In the genomic region with DNA sequence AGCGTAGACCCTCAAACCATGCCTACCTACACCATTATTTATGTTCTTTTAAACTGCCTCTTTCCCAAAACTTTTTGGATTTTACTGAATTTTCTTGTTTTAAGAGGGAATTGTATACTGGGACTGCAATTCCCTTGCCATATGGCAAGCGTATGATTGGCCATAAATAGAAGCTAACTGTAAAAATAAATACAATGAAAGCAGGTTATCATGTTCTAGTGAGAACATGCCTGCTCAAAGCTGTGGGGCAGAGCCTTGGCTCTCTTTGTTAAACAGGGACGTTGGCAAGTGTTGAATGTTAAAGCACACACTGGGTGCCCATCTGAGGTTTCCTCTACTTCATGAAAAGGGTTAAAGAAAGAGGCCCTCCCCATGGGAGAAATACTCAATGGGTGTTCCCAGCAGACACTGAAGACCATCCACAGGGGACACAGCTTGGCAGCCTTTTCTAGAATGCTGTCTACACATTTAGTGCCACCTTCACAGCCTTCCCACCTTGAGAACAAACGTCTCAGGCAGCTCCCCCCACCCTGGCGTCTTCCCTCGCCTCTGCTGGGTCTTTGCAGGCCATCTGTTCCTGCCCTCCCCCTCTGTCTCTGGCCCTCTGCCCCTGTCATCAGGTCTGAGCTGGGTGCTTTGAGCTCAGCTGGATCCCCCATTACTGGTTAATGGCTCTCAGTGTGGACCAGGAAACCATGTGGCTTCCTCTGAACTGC, we compare ENCODE assay signal across 9 mouse cellular contexts.
DNase-seq lines count a peak whose midpoint lies in the region; ATAC-seq lines count a peak whose summit lies in the region.
"Had no signal": no experiment of that assay in that cellular context is flagged by ENCODE, and none has a peak within 500 bp of the region (broad histone marks: within the 10 kb centered on the region; RNA-seq: fewer than 3 reads in every experiment).

No protein-coding gene starts in this region.

- H3K9me3 ChIP-seq in embryonic facial prominence, embryonic 10.5 days: no peaks in the 10 kb centered on the region
- no peaks in the 10 kb centered on the region for H3K9me3 ChIP-seq in hindbrain, embryonic 13.5 days
- no peaks in the 10 kb centered on the region for H3K9me3 ChIP-seq in midbrain, embryonic 12.5 days
- H3K9me3 ChIP-seq: heart, embryonic 12.5 days had no signal

- ATAC-seq in hindbrain, embryonic 13.5 days (ENCODE audit: low FRiP score): peak; percentile 54; the same call in 1 of the 2 replicates
- peak; percentile 68; the same call in 1 of the 2 replicates for ATAC-seq in midbrain, embryonic 12.5 days (ENCODE audit: low FRiP score, low read depth)

- no peak overlapping the region for H3K4me3 ChIP-seq in embryonic facial prominence, embryonic 10.5 days
- no peak overlapping the region for H3K4me3 ChIP-seq in hindbrain, embryonic 13.5 days
- no peak overlapping the region for H3K4me3 ChIP-seq in midbrain, embryonic 12.5 days
- H3K4me3 ChIP-seq: heart, embryonic 12.5 days had no signal

- peak; percentile 68 for DNase-seq in embryo, embryonic 10 days (ENCODE audit: low spot score)
- DNase-seq in embryo, embryonic 11 days: no peak
- peak; percentile 56 for DNase-seq in embryonic facial prominence, embryonic 10.5 days (ENCODE audit: low spot score)
- no peak for DNase-seq in layer of hippocampus, adult 11-12 months (ENCODE audit: low spot score)
- DNase-seq in ovary, postnatal 10 days (ENCODE audit: low spot score): no peak
- DNase-seq in thymus, postnatal 14 days: no peak

- WGBS in embryonic facial prominence, embryonic 10.5 days: 32% methylated on average over 6 of the region's 6 CpGs
- WGBS in hindbrain, embryonic 13.5 days: 32% methylated on average over 6 of the region's 6 CpGs
- 32% methylated on average over 6 of the region's 6 CpGs for WGBS in midbrain, embryonic 12.5 days

- no peak overlapping the region for H3K4me2 ChIP-seq in hindbrain, embryonic 13.5 days
- H3K4me2 ChIP-seq in midbrain, embryonic 12.5 days (replicated peaks): no peak overlapping the region
- H3K4me2 ChIP-seq: heart, embryonic 12.5 days had no signal

- H3K27ac ChIP-seq in embryonic facial prominence, embryonic 10.5 days (replicated peaks): peak overlapping the region; percentile 83
- peak overlapping the region; percentile 70 for H3K27ac ChIP-seq in hindbrain, embryonic 13.5 days
- H3K27ac ChIP-seq in midbrain, embryonic 12.5 days (replicated peaks): no peak overlapping the region

- H3K9ac ChIP-seq in hindbrain, embryonic 13.5 days: no peak overlapping the region
- H3K9ac ChIP-seq in midbrain, embryonic 12.5 days (replicated peaks): no peak overlapping the region
- H3K9ac ChIP-seq: heart, embryonic 12.5 days had no signal

- H3K27me3 ChIP-seq in embryonic facial prominence, embryonic 10.5 days (replicated peaks; ENCODE audit: low read depth, poor library complexity, severe bottlenecking): peaks cover 32% of the 10 kb centered on the region
- H3K27me3 ChIP-seq in hindbrain, embryonic 13.5 days: 0 out of 2 replicates have a peak, but pooled peaks cover 8% of the 10 kb centered on the region
- H3K27me3 ChIP-seq in midbrain, embryonic 12.5 days: peaks cover 91% of the 10 kb centered on the region

- H3K4me1 ChIP-seq in embryonic facial prominence, embryonic 10.5 days: peaks cover 99% of the 10 kb centered on the region
- peaks cover 63% of the 10 kb centered on the region for H3K4me1 ChIP-seq in hindbrain, embryonic 13.5 days (replicated peaks)
- peaks cover 73% of the 10 kb centered on the region for H3K4me1 ChIP-seq in midbrain, embryonic 12.5 days

- no peaks in the 10 kb centered on the region for H3K36me3 ChIP-seq in embryonic facial prominence, embryonic 10.5 days (replicated peaks)
- no peaks in the 10 kb centered on the region for H3K36me3 ChIP-seq in hindbrain, embryonic 13.5 days
- H3K36me3 ChIP-seq in midbrain, embryonic 12.5 days: no peaks in the 10 kb centered on the region
- H3K36me3 ChIP-seq: heart, embryonic 12.5 days had no signal

Comparison
In these comparisons a context has a peak if more than half of its experiments do, and no peak if none do; other contexts are left out.
1. DNase-seq: peak in embryo, embryonic 10 days (single experiment) and embryonic facial prominence, embryonic 10.5 days (single experiment); none in embryo, embryonic 11 days (single experiment), layer of hippocampus, adult 11-12 months (single experiment), ovary, postnatal 10 days (single experiment) and thymus, postnatal 14 days (single experiment).